Mouse (Mus musculus) lung, postnatal 0 days (tissue): ENCODE data around the gene Cd93. TPM values are rescaled to one million over a fixed set of nuclear protein-coding genes. Genes with fewer than 3 reads are reported as not detected.

Experiments used
- ATAC-seq: fragments of 200-750 bp; cut with Nextera tagmentation; 2 replicates; pipeline ENCODE4 v1.8.0; 2017; ENCODE audit warnings: moderate library complexity
- DNase-seq: peaks from one replicate; pipeline ENCODE4 v3.0.0-alpha.2; 2016; ENCODE audit warnings: low spot score
- H3K27ac ChIP-seq: fragments of 300-500 bp; sonication (generic); 2 replicates; pipeline ENCODE4 v1.5.1; 2014; ENCODE audit warnings: antibody characterized with exemption, mild to moderate bottlenecking, low read length, mixed read lengths
- H3K27me3 ChIP-seq: fragments of 300-500 bp; sonication (generic); replicated peaks from 2 replicates; pipeline ENCODE4 v1.6.1; 2014; ENCODE audit warnings: low read length, mixed read lengths; ENCODE audit not compliant: insufficient read depth
- H3K36me3 ChIP-seq: fragments of 300-500 bp; sonication (generic); 2 replicates; pipeline ENCODE4 v1.6.1; 2014; ENCODE audit warnings: low read length, mixed read lengths; ENCODE audit not compliant: insufficient read depth
- H3K4me1 ChIP-seq: fragments of 300-500 bp; sonication (generic); 2 replicates; pipeline ENCODE4 v1.6.1; 2014; ENCODE audit warnings: antibody characterized with exemption, low read depth, low read length, mixed read lengths; ENCODE audit not compliant: insufficient read depth
- H3K4me2 ChIP-seq: fragments of 300-500 bp; sonication (generic); replicated peaks from 2 replicates; pipeline ENCODE4 v1.6.1; 2014; ENCODE audit warnings: low read depth, mild to moderate bottlenecking, low read length, moderate library complexity, mixed read lengths
- H3K4me3 ChIP-seq: fragments of 300-500 bp; sonication (generic); 2 replicates; pipeline ENCODE4 v1.5.1; 2014; ENCODE audit warnings: low read depth, low read length
- H3K9ac ChIP-seq: fragments of 300-500 bp; sonication (generic); replicated peaks from 2 replicates; pipeline ENCODE4 v1.6.1; 2014; ENCODE audit warnings: low read depth, mild to moderate bottlenecking
- H3K9me3 ChIP-seq: fragments of 300-500 bp; sonication (generic); 2 replicates; pipeline ENCODE4 v1.6.1; 2016; ENCODE audit warnings: low read length, mixed read lengths
- CTCF ChIP-seq: IDR thresholded peaks from 2 replicates; pipeline ENCODE4 v1.5.1; 2016; ENCODE audit warnings: antibody characterized with exemption, mild to moderate bottlenecking
- EP300 ChIP-seq: IDR thresholded peaks from 2 replicates; pipeline ENCODE4 v1.6.1; 2016; ENCODE audit warnings: antibody characterized with exemption, mild to moderate bottlenecking, control low read depth
- WGBS: fragments of 180-500 bp; shearing (Covaris S2); extraction: QIAGEN DNeasy Blood & Tissue Kit; methylation state at CpG from one replicate; pipeline ENCODE4 v1.1.7; 2014; 5-methylcytosine and 5-hydroxymethylcytosine counted together
- polyA plus RNA-seq: library from polyadenylated mRNA; unstranded; fragments of >200 nt; fragmentation: Nextera tagmentation; extraction: Ambion mirVana; gene quantifications from 2 replicates; pipeline ENCODE4 v1.2.1, GENCODE M21; 2015

Gene Cd93
- polyA plus RNA-seq, 1 experiment from 2014 or later = 55.9 TPM

DNA sequence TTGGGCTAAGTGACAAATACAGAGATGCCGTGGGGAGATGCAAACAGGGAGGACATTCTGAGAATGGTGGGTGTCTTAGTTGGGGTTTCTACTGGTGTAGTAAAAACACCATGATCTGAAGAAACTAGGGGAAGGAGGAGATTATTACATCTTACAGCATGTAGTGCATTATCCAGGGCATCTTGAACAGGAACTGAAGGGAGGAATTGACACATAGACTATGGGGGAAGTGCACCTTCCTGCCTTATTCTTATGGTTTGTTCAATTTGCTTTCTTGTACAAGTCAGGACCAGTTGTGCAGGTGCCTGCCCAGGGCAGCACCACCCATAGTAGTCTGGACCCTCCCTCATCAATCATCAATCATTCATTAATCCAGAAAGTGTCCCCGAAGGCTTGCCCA, 56.4 kb downstream of the Cd93 start:
- no peak overlapping the region for H3K4me3 ChIP-seq
- H3K36me3 ChIP-seq = 0 out of 2 replicates have a peak, but pooled peaks cover 3% of the 10 kb centered on the region
- H3K9ac ChIP-seq = no peak overlapping the region
- TF ChIP-seq EP300 = no peak
- TF ChIP-seq CTCF = no peak
- no peaks in the 10 kb centered on the region for H3K9me3 ChIP-seq
- H3K27ac ChIP-seq = no peak overlapping the region
- no peak for ATAC-seq
- no peak for DNase-seq
- no peak overlapping the region for H3K4me2 ChIP-seq
- H3K4me1 ChIP-seq = no peaks in the 10 kb centered on the region
- no peaks in the 10 kb centered on the region for H3K27me3 ChIP-seq
- 78% methylated on average over 2 of the region's 2 CpGs for WGBS

Other genes with a start within 250 kb of the Cd93 start
- 0.56 and 0.77 TPM in 2 replicates for gene Sstr4, start 48.2 kb downstream of the Cd93 start, polyA plus RNA-seq
- 227 and 232 TPM in 2 replicates for gene Thbd, start 35.4 kb downstream of the Cd93 start, polyA plus RNA-seq
- gene Nxt1, start 229.0 kb upstream of the Cd93 start, polyA plus RNA-seq = 46.2 and 46.4 TPM in 2 replicates
- 21.3 and 23.7 TPM in 2 replicates for gene Gzf1, start 237.5 kb upstream of the Cd93 start, polyA plus RNA-seq